Mouse (Mus musculus): ENCODE data around the gene Etv4.
A peak's percentile ranks its signal among the peaks of the same experiment; 100 is the strongest.

Etv4 gene

GRCm38 (mm10) chr11:101785852-101786205, 658 bp upstream of the Etv4 start:
- DNase-seq (ENCODE audit: low spot score in 2 of 2): no peak

- DNase-seq (ENCODE audit: low spot score in 2 of 2): no peak
These were observed 556 bp downstream of the Etv4 start for GRCm38 (mm10) chr11:101784488-101785142.

- no peak for DNase-seq (ENCODE audit: low spot score in 2 of 2)
These were observed 1.1 kb downstream of the Etv4 start for GRCm38 (mm10) chr11:101784072-101784471.

GRCm38 (mm10) chr11:101783584-101783983, 1.6 kb downstream of the Etv4 start:
- DNase-seq (ENCODE audit: low spot score in 2 of 2): no peak

GRCm38 (mm10) chr11:101783135-101783534, 2.0 kb downstream of the Etv4 start:
- no peak for DNase-seq (ENCODE audit: low spot score in 2 of 2)

- no peak for DNase-seq (ENCODE audit: low spot score in 2 of 2)
These were observed 8.3 kb downstream of the Etv4 start for GRCm38 (mm10) chr11:101776846-101777245.

GRCm38 (mm10) chr11:101772449-101772848, 12.7 kb downstream of the Etv4 start:
- no peak for DNase-seq (ENCODE audit: low spot score in 2 of 2)

GRCm38 (mm10) chr11:101772027-101772426, 13.1 kb downstream of the Etv4 start:
- DNase-seq (ENCODE audit: low spot score in 2 of 2): no peak

GRCm38 (mm10) chr11:101770266-101770665, 14.9 kb downstream of the Etv4 start:
- DNase-seq (ENCODE audit: low spot score in 2 of 2): no peak

GRCm38 (mm10) chr11:101768721-101769120, 16.4 kb downstream of the Etv4 start:
- DNase-seq (ENCODE audit: low spot score in 2 of 2): no peak

GRCm38 (mm10) chr11:101767326-101767725, 17.8 kb downstream of the Etv4 start:
- no peak for DNase-seq (ENCODE audit: low spot score in 2 of 2)

GRCm38 (mm10) chr11:101764546-101764945, 20.6 kb downstream of the Etv4 start:
- no peak for DNase-seq (ENCODE audit: low spot score in 2 of 2)

GRCm38 (mm10) chr11:101763723-101764122, 21.4 kb downstream of the Etv4 start:
- DNase-seq (ENCODE audit: low spot score in 2 of 2): no peak

GRCm38 (mm10) chr11:101759530-101759929, 25.6 kb downstream of the Etv4 start:
- no peak for DNase-seq (ENCODE audit: low spot score in 2 of 2)

GRCm38 (mm10) chr11:101758431-101758830, 26.7 kb downstream of the Etv4 start:
- no peak for DNase-seq (ENCODE audit: low spot score in 2 of 2)

GRCm38 (mm10) chr11:101757366-101757765, 27.8 kb downstream of the Etv4 start:
- no peak for DNase-seq (ENCODE audit: low spot score in 2 of 2)

- no peak for DNase-seq (ENCODE audit: low spot score in 2 of 2)
These were observed 28.6 kb downstream of the Etv4 start for GRCm38 (mm10) chr11:101756616-101757015.

- no peak for DNase-seq (ENCODE audit: low spot score in 2 of 2)
These were observed 51.6 kb downstream of the Etv4 start for GRCm38 (mm10) chr11:101733596-101733995.

- peak; percentile 94 to 96 for DNase-seq (ENCODE audit: low spot score in 2 of 2)
These were observed 52.4 kb downstream of the Etv4 start, which contains the start of gene Dhx8 for GRCm38 (mm10) chr11:101732518-101733440. Dhx8 (plus strand) TSS chr11:101732919.

GRCm38 (mm10) chr11:101729308-101729707, 55.9 kb downstream of the Etv4 start:
- DNase-seq (ENCODE audit: low spot score in 2 of 2): no peak

GRCm38 (mm10) chr11:101726765-101727164, 58.4 kb downstream of the Etv4 start:
- DNase-seq (ENCODE audit: low spot score in 2 of 2): no peak

- DNase-seq (ENCODE audit: low spot score in 2 of 2): no peak
These were observed 60.1 kb downstream of the Etv4 start for GRCm38 (mm10) chr11:101725043-101725442.

- no peak for DNase-seq (ENCODE audit: low spot score in 2 of 2)
These were observed 65.1 kb downstream of the Etv4 start for GRCm38 (mm10) chr11:101719986-101720520.

All from urinary bladder, adult 18-20 months (tissue).